Mouse (Mus musculus) heart, embryonic 10.5 days (tissue): Measurements from ENCODE around the gene Vegfc. TPM values are rescaled to one million over a fixed set of nuclear protein-coding genes. Genes with fewer than 3 reads are reported as not detected.

Experiments used
- DNase-seq: peaks from one replicate; pipeline ENCODE4 v3.0.0-alpha.2; 2017; ENCODE audit warnings: low spot score
- H3K27ac ChIP-seq: fragments of 300-500 bp; sonication (generic); 2 replicates; pipeline ENCODE4 v1.5.1; 2016; ENCODE audit warnings: mild to moderate bottlenecking
- H3K27me3 ChIP-seq: fragments of 300-500 bp; sonication (generic); 2 replicates; pipeline ENCODE4 v1.6.1; 2016; ENCODE audit warnings: mild to moderate bottlenecking; ENCODE audit not compliant: poor library complexity, insufficient read depth, severe bottlenecking
- H3K36me3 ChIP-seq: fragments of 300-500 bp; sonication (generic); 2 replicates; pipeline ENCODE4 v1.6.1; 2016; ENCODE audit warnings: mild to moderate bottlenecking, moderate library complexity
- H3K4me1 ChIP-seq: fragments of 300-500 bp; sonication (generic); 2 replicates; pipeline ENCODE4 v1.6.1; 2016; ENCODE audit warnings: mild to moderate bottlenecking
- H3K4me3 ChIP-seq: fragments of 300-500 bp; sonication (generic); 2 replicates; pipeline ENCODE4 v1.5.1; 2016; ENCODE audit warnings: mild to moderate bottlenecking, moderate library complexity
- H3K9me3 ChIP-seq: fragments of 300-500 bp; sonication (generic); 2 replicates; pipeline ENCODE4 v1.6.1; 2016; ENCODE audit warnings: mild to moderate bottlenecking, moderate library complexity
- WGBS: fragments of 180-500 bp; shearing (Covaris S2); methylation state at CpG from one replicate; pipeline ENCODE4 v1.1.7; 2016; 5-methylcytosine and 5-hydroxymethylcytosine counted together
- polyA plus RNA-seq: library from polyadenylated mRNA; unstranded; fragments of >200 nt; fragmentation: Nextera tagmentation; extraction: Ambion mirVana; gene quantifications from 2 replicates; pipeline ENCODE4 v1.2.1, GENCODE M21; 2016

Vegfc gene
- polyA plus RNA-seq = 11.5 and 12.9 TPM in 2 replicates

GRCm38 (mm10) chr8:54077271-54078120, at the start of gene Vegfc:
Gene Vegfc, plus strand, starts transcription at chr8:54077606.
- Histone ChIP-seq H3K36me3 (no peaks in the 10 kb centered on the region), H3K9me3 (no peaks in the 10 kb centered on the region), H3K27ac (peak within 1 kb of the TSS; percentile 97), H3K4me3 (peak within 1 kb of the TSS; percentile 88), H3K27me3 (no peaks in the 10 kb centered on the region), H3K4me1 (peaks cover 4% of the 10 kb centered on the region; the same call in 1 of the 2 replicates)
- peak; percentile 79 for DNase-seq
- under 1% methylated on average over 67 of the region's 79 CpGs for WGBS

GRCm38 (mm10) chr8:54034584-54034983, 42.8 kb upstream of the Vegfc start:
- Histone ChIP-seq H3K4me1 (no peaks in the 10 kb centered on the region), H3K36me3 (no peaks in the 10 kb centered on the region), H3K27ac (no peak overlapping the region), H3K4me3 (no peak overlapping the region), H3K9me3 (no peaks in the 10 kb centered on the region), H3K27me3 (no peaks in the 10 kb centered on the region)
- DNase-seq = no peak
- 89% methylated on average over 1 of the region's 1 CpGs for WGBS

DNA sequence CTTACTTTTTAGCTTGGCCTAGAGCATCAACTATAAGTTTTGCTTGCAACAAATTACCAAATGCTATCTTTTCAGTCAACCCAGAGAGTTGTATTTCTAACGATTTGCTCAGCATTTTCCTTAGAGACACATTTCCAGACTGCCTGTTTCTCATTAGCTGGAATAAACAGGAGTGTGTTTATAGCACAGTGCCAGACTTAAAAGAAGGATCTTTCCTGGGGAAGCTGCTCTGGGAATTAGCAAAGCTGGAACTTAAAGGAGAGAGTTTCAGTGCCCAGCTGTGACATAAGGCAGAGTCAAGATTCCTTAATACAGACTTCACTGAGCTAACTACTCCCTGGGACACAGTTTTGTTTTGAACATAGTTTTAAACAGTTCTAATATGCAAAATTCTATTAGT, 34.8 kb upstream of the Vegfc start:
- Histone ChIP-seq H3K4me1 (no peaks in the 10 kb centered on the region), H3K9me3 (no peaks in the 10 kb centered on the region), H3K36me3 (no peaks in the 10 kb centered on the region), H3K27ac (no peak overlapping the region), H3K4me3 (no peak overlapping the region), H3K27me3 (no peaks in the 10 kb centered on the region)
- 50% methylated on average over 1 of the region's 1 CpGs for WGBS
- DNase-seq = no peak

DNA sequence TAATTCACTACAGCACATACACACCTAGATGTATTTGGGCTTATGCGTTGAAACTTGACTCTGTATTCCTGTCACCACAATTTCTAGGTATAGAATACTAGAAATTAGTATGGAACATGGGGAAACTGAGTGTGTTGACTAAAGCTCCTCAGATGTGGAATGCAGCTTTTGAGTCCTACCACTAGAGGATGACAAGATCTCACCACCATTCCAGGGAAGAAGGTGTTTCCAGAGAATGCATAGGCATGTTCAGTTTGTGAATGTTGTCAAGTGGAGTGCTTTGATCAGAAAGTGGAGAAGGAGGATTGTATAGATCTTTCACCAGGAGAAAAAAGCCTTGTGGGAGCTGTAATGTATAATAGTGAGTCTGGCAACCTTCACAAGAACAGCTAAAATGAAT, 33.9 kb upstream of the Vegfc start:
- DNase-seq = no peak
- WGBS = 84% methylated on average over 1 of the region's 1 CpGs
- H3K9me3 ChIP-seq = no peaks in the 10 kb centered on the region
- no peaks in the 10 kb centered on the region for H3K27me3 ChIP-seq
- H3K27ac ChIP-seq = no peak overlapping the region
- no peaks in the 10 kb centered on the region for H3K36me3 ChIP-seq
- H3K4me1 ChIP-seq = no peaks in the 10 kb centered on the region
- H3K4me3 ChIP-seq = no peak overlapping the region

- no peaks in the 10 kb centered on the region for H3K4me1 ChIP-seq
- no peak for DNase-seq
- no peaks in the 10 kb centered on the region for H3K27me3 ChIP-seq
- no peak overlapping the region for H3K27ac ChIP-seq
- H3K9me3 ChIP-seq = no peaks in the 10 kb centered on the region
- 46% methylated on average over 1 of the region's 1 CpGs for WGBS
- H3K36me3 ChIP-seq = no peaks in the 10 kb centered on the region
- no peak overlapping the region for H3K4me3 ChIP-seq
Measured at GRCm38 (mm10) chr8:54053210-54053609, 24.2 kb upstream of the Vegfc start.

DNA sequence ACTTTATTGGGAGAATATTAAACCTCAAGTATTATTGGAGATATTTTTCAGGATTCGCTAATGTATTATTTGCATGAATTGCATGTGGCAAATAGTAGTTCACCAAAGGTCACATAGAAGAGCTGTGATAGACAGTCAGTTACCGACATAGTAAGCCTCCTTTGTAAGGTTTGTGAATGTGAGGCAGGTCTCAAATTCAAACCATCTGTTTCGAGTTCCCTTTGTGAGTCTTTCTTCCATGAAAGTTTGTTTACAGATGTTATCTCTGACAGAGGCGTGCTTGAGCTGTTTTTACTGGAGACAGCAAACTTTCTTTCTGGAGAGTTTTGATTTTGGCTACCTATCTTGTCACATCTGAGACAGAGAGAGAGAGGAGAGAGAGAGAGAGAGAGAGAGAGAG, 11.9 kb upstream of the Vegfc start:
- H3K9me3 ChIP-seq = no peaks in the 10 kb centered on the region
- no peaks in the 10 kb centered on the region for H3K27me3 ChIP-seq
- H3K4me3 ChIP-seq = no peak overlapping the region
- H3K27ac ChIP-seq = no peak overlapping the region
- 31% methylated on average over 4 of the region's 4 CpGs for WGBS
- H3K4me1 ChIP-seq = no peaks in the 10 kb centered on the region
- H3K36me3 ChIP-seq = no peaks in the 10 kb centered on the region
- DNase-seq = no peak

DNA sequence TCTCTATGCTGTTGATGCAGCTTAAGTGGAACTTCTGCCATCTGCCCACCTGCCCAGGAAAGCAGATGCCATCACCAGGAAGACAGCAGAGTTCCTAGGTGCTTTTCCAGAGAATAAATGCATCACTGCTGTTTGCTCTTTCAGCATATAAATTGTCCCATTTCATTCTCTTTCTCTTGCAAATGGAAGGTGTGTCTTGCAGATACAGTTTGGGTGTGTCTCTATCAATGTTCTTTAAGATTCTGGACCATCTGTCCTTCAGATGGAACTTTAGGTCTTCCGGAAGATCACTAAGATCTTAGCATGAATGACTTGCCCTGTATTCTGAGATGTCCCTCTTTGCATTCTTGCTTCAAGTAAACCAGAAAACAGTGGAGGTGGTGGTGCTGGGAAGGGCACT, 1.1 kb upstream of the Vegfc start:
- Histone ChIP-seq H3K27ac (peak overlapping the region; percentile 97; the same call in 1 of the 2 replicates), H3K36me3 (no peaks in the 10 kb centered on the region), H3K4me3 (peak overlapping the region; percentile 88), H3K27me3 (no peaks in the 10 kb centered on the region), H3K9me3 (no peaks in the 10 kb centered on the region), H3K4me1 (peaks cover 4% of the 10 kb centered on the region; the same call in 1 of the 2 replicates)
- 49% methylated on average over 1 of the region's 1 CpGs for WGBS
- no peak for DNase-seq

- Histone ChIP-seq H3K4me1 (peaks cover 4% of the 10 kb centered on the region; the same call in 1 of the 2 replicates), H3K4me3 (peak overlapping the region; percentile 88), H3K27ac (peak overlapping the region; percentile 97), H3K27me3 (no peaks in the 10 kb centered on the region), H3K36me3 (no peaks in the 10 kb centered on the region), H3K9me3 (no peaks in the 10 kb centered on the region)
- WGBS = 1% methylated on average over 25 of the region's 28 CpGs
- peak; percentile 82 for DNase-seq
Measured at GRCm38 (mm10) chr8:54076791-54077270, 575 bp upstream of the Vegfc start.

GRCm38 (mm10) chr8:54078121-54078440, 675 bp downstream of the Vegfc start:
- DNase-seq = no peak
- Histone ChIP-seq H3K27me3 (no peaks in the 10 kb centered on the region), H3K27ac (peak overlapping the region; percentile 97), H3K36me3 (no peaks in the 10 kb centered on the region), H3K4me1 (peaks cover 4% of the 10 kb centered on the region; the same call in 1 of the 2 replicates), H3K4me3 (peak overlapping the region; percentile 88), H3K9me3 (no peaks in the 10 kb centered on the region)
- WGBS = 3% methylated on average over 1 of the region's 1 CpGs

DNA sequence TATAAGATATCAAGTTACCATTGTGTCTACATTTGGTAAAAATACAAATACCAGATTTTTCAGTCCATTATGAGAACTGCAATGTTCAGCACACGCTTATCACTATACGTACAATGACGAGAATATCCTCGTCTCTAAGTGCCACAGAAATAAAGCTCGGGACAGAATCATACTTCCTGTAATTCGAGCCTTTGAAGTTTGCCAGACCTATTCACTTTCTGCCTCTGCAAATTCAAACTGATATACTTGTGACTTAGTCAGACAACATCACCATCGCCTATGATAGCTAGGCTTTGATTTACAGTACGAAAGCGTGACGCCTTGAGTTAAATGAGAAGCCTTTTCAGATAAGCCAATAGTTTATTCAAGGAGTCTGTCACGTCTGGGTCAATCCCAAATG, 1.6 kb downstream of the Vegfc start:
- 17% methylated on average over 11 of the region's 11 CpGs for WGBS
- Histone ChIP-seq H3K27me3 (no peaks in the 10 kb centered on the region), H3K4me1 (peaks cover 4% of the 10 kb centered on the region; the same call in 1 of the 2 replicates), H3K9me3 (no peaks in the 10 kb centered on the region), H3K27ac (0 out of 2 replicates have a peak overlapping the region, but pooled peaks have one; percentile 59), H3K36me3 (no peaks in the 10 kb centered on the region), H3K4me3 (peak overlapping the region; percentile 88)
- no peak for DNase-seq

- Histone ChIP-seq H3K4me1 (peaks cover 4% of the 10 kb centered on the region; the same call in 1 of the 2 replicates), H3K27me3 (no peaks in the 10 kb centered on the region), H3K9me3 (no peaks in the 10 kb centered on the region), H3K27ac (no peak overlapping the region), H3K36me3 (no peaks in the 10 kb centered on the region), H3K4me3 (peak overlapping the region; percentile 88; the same call in 1 of the 2 replicates)
- no peak for DNase-seq
Measured at GRCm38 (mm10) chr8:54079601-54080000, 2.2 kb downstream of the Vegfc start.

GRCm38 (mm10) chr8:54085896-54086295, 8.5 kb downstream of the Vegfc start:
- H3K27ac ChIP-seq = no peak overlapping the region
- no peaks in the 10 kb centered on the region for H3K4me1 ChIP-seq
- H3K9me3 ChIP-seq = no peaks in the 10 kb centered on the region
- DNase-seq = no peak
- no peak overlapping the region for H3K4me3 ChIP-seq
- 89% methylated on average over 6 of the region's 6 CpGs for WGBS
- no peaks in the 10 kb centered on the region for H3K36me3 ChIP-seq
- no peaks in the 10 kb centered on the region for H3K27me3 ChIP-seq

DNA sequence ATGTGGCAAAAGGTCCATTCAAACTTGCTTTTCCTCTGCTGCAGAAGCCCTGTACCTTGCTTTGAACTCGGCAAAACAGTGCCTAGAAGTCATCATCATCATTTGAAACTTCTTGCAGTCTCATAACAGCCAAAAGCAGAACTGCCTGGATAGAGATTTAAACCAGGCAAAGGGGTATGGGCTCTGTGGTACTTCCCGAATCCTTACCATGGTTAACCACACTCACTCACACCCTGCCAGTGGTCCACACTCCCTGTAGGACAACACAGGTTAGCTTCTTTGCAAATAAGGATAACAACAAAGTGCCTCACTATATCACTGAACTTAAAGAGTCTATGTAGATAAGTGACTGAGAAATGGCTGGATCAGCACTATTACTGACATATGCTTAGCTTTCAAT, 9.7 kb downstream of the Vegfc start:
- Histone ChIP-seq H3K27me3 (no peaks in the 10 kb centered on the region), H3K4me3 (no peak overlapping the region), H3K36me3 (no peaks in the 10 kb centered on the region), H3K9me3 (no peaks in the 10 kb centered on the region), H3K27ac (no peak overlapping the region), H3K4me1 (no peaks in the 10 kb centered on the region)
- WGBS = 80% methylated on average over 2 of the region's 2 CpGs
- no peak for DNase-seq
